Mouse (Mus musculus) erythroid progenitor cell, adult 5-6 weeks (primary cell): ENCODE measurements around the gene Rbm5. TPM values are rescaled to one million over a fixed set of nuclear protein-coding genes. Genes with fewer than 3 reads are reported as not detected.
A peak's percentile ranks its signal among the peaks of the same experiment; 100 is the strongest.

Experiments
- ATAC-seq: replicated peaks from 2 replicates; pipeline ENCODE4 v1.8.0; 2016; ENCODE audit warnings: moderate number of reproducible peaks, mild to moderate bottlenecking, moderate TSS enrichment, inconsistent platforms; ENCODE audit not compliant: poor library complexity, low FRiP score, severe bottlenecking
- total RNA-seq, 2 experiments: library from RNA; stranded (forward) in 1 of 2; stranded (reverse) in 1 of 2; fragments of 150-400 nt in 1 of 2; fragments of 186-747, 209-891 nt in 1 of 2; gene quantifications; 2 replicates each; pipeline versions ENCODE4 v1.2.3 to v1.2.4; 2015 to 2017; ENCODE audit warnings: low replicate concordance in 2 of 2

Gene Rbm5
- total RNA-seq, 2 experiments from 2014 or later = 283 to 374 TPM

DNA sequence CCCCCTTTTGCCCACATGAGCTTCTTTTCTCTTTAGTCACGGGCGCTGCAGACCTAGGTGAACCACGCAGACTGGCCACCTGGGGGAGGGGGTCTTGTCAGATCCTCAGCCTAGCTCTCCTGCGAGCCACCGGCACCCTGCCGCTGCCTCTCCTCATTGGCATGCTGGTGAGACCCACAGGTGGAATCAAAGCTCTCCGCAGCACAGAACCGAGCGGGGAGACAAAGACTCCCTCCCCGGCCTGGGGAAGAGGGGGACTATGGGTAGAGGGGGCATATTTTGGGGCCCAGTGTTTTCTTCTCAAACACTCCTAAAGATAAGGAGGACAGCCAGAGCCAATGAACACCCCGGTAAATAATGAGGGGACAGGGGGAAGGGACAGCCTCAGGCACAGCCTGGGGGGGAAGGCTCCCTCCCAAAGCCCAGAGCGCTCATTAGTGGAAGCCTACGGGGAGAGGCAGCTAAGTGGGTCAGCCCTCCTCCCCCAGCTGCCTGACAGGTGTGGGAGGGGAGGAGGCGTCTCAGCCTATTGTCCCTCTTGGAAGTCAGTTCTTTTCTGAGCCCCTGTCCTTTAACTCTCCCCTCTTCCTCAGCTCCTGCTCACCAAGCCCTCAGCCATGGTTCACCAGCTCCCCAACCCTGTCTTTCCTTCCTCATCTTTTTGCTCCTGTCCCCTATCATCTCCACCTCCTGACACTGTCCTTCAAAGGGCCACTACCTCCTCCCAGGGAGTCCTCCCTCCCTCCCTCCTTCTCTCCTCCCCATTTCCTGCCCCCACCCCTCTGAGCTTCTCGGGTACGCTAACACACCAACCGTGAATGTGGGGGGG lies 35.2 kb downstream of the Rbm5 start:
- ATAC-seq = no peak

DNA sequence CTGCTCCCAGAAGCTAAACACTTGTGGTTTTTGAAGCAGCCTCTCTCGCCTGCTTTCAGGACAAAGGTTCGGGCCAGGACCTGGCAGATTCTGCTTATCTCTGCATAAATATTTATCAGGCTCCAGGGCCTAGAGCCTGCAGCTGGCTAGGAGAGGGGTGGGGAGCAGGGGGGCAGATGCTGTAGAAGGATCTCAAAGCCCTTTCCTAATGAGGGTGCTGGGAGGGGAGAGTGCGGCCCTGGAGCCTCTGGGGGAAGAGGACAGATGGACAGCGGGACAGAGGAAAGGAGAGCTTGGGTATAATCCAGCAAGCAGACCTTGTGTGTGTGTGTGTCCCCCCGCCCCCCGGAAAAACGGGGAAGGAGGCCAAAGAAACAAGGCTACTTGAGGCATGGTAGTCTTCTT lies 36.2 kb downstream of the Rbm5 start:
- ATAC-seq = no peak

DNA sequence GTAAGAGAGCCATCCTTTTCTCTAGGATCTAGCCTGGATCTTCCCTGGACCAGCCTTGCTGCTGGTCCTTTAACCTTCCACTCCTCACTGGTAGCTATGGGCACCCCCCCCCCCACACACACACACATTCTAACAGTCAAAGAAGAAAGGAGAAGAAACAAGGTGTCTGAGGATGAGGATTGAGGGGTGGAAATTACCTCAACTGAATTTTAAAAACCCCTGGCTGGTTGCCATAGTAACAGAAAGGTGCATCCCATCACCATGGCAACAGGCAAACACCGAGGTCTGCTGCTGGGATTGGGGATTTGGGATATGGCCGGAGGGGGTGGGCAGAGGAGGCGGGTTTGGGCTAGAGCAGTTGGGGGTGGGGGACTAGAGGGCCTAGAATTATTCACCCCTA lies 41.1 kb downstream of the Rbm5 start:
- ATAC-seq = no peak

DNA sequence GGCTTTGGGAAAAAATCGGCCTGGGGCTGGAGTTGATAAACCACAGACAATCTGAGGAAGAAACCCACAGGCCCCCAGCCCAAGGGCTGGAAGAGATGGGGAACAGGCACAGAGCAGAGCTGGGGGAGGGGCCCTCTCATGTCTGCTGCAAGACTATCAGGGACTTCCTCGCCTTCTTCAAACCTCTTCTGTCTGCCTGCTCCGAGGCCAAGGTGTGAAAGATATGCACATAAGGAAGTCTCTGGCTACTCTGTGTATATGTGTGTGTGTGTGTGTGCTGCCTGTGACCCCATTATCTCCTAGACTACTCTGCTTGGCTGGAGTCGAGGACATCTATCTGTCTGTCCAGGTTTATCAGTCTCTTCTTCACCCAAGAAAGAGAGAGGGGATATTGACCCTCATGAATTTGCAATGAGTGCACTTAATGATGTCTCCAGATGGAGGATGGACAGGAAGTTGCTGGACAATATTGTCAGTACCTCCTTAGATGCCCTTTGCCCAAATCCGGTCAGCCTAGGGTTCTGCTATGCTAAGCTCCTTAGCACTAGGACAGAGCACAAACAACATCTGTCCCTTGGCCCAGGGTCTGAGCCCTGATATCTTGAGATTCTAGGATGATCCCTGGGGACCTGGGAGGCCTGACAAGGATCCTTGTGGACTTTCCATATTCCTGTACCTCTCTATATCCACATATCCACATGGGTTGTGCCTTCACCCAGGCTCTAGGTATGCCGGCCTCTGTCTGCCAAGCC lies 41.7 kb downstream of the Rbm5 start:
- ATAC-seq = no peak

DNA sequence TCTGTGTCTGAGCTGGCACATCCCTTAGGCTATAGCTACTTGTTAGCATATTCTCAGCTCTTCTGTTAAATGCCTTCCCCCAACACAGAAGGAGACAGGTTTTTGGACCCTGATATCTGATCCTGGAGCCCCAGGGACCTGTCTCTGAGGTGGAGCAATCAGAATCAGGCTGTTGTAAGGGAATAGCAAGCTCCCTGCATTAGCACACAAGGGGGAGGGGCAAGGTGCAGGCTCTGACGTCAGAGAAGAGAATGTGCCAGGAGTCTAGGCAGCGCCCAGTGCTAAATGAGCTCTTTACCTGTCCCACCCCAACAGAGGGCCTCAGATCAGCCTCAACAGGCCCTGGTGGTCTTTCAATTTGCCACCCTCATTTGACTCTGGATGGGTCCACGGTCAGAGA lies 43.8 kb downstream of the Rbm5 start:
- ATAC-seq = no peak

DNA sequence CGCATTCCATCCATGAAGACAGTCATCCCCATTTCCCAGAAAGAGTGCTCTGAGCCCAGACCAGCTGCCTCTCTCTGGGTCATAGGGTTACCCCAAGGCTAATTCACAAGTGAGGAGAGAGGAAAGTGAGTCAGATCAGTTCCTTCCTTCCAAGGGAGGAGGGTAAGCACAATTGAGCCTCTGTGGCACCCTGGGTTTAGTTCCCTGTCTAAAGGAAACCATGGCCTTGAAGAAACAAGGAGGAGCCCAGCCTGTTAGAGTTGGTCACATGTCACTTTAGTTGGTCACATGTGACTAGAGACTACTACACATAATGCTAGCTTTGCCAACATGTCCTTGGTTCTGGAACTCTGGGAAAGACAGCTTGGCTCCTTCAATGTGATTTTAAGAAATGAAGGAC lies 46.0 kb downstream of the Rbm5 start:
- no peak for ATAC-seq

DNA sequence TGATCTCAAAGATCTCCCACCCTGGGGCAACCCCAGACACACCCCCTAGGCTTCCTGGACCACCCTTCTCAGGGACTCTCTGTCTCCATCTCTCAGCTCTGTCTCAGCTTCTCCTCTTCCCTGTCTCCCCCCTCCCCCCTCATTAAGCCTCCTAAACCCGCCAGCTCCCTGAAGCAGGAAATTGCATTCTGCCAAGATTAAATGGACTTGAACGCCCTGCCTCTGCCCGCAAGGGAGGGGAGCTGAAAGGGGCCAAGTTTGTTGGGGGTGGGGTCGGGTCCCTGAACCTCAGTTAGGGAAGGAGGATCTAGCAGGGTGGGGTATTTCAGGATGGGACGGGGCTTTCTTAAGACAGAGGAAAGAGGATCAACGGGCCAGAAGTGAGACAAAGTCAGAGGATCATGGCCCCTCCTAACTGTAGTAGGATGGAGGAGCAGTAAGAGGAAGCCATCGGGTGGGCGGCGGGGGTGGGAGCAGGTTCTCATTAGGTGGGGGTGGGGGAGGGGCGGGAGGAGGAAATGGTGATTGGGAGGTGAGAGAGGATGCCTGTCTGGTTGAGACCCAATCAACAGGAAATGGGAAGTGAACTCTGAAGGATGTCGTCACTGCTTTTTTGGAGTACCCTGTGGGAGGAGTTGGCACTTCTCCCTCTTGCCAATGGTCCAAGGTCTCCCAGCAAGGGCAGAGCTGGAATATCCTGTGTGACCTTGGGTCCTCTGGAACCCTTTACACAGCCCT lies 46.8 kb downstream of the Rbm5 start:
- ATAC-seq = no peak

DNA sequence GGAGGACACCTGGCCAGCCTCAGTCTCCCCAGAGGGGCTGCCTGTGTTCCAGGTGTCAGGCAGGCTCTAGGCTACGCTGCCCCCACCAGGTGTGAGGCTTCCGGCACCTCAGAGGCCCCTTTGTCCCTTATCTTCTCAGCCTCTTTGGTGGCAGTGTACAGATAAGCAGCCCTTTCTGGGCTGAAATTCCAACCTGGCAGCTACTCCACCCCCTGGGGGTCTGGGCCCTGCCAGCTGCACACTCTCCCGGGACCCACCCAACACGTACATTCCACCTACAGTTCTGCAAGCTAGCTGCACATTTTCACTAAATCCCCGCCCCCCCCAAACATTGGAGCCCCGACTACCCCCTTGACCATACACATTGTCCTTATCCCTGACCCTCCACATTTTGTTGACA lies 47.5 kb downstream of the Rbm5 start:
- ATAC-seq = no peak

DNA sequence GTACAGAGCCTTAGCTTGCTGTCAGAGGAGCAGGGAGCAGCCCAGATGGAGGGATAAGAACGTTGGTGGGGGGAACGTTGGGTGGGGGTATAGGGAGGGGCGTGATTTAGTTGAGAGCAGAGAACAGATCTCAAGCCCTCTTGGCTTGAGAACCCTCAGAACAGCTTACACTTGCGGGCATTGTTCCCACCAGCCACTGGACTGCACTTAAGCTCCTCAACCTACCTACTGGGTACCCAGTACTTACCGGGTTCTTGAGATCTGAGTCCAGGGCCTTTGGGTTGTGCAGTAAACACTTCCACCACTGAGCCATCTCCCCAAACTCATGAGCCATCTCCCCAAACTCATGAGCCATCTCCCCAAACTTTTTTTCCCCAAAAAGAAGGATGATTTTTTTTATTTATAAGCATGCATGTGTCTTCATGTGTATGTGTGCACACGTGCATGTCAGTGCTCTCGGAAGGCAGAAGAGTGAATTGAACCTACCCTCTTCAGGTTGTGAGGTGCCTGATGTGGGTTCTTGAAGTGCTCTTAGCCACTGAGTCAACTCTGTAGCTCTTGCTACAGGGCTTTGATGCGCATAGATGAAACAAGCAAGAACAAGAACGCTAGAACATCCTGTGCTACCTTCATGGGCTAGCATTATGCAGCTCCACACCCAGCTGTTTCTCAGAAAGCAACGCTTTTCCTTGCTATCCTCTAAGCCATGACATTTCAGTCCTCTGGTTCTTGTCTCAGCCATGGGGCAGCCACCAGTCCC lies 51.8 kb downstream of the Rbm5 start:
- no peak for ATAC-seq

DNA sequence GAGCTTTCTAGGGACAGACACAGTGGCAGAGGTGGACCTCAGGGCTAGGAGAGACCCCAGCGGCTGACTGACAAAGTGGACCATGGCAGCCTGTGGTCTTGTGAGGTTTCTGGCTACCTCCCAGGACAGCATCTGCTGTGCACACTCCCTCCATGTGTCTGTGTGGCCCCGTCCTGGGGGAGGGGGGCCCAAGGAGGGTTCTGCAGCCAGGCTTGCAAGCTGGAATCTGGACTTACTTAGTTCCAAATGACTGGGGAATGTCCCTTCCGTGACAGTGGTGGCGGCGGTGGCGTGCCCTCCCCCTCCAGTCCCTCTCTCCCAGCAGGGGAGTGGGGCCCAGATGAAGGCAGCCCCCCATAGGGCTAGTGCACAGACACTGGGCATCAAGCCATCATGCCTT lies 53.8 kb downstream of the Rbm5 start:
- ATAC-seq = no peak

DNA sequence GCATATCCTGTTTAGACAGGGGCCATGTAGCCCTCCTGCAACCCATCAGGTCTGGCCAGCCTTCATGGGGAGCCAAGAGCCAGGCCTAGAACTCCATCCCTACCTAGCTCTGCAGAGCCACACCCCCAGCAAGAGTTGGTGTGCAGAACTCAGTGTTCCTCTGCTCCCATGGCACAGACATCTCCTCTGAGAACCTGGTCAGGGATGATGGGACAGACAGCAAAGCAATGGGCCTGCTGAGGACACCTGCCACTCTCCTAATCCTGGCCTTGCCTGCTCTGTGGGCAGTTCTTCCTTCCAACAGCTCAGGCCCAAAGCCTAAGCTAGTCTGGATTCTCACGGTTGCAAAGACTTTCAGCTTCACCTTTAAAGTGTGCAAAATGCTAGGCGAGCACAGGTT lies 55.2 kb downstream of the Rbm5 start:
- ATAC-seq = no peak

DNA sequence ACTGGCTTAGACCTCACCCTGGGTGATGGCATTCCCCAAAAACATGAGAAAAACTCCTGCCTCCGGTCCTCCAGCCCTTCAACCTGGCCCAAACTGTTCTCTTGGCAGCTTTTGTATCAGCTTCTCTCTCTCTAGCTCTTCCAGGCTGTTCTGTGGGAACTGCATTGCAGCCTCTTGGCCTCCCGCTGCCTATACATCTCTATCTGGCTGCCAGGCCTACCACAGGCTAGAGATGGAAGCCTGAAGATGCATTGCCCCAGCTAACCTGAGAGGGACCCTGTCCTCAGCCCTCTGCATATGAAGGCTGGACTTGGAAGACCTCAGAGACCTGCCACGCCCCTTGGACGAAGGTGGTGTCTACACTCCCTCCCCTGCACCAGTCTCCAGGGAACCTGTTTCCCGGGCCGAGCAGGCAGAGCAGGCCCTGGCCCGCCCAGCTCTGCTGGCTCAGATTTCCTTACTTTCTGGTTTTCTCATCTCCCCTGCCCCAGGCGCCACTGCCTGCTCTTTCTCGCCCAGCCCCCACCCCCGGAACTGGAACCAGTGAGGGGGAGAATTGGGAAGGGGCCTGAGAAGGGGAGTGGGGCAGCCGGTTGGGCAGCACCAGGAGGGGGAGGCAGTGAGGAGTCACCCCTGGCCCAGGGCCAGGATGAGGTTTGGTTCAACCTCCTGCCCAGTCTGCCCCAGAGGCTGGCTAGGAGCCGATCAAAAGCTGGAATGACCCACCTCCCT lies 56.4 kb downstream of the Rbm5 start:
- ATAC-seq = no peak

DNA sequence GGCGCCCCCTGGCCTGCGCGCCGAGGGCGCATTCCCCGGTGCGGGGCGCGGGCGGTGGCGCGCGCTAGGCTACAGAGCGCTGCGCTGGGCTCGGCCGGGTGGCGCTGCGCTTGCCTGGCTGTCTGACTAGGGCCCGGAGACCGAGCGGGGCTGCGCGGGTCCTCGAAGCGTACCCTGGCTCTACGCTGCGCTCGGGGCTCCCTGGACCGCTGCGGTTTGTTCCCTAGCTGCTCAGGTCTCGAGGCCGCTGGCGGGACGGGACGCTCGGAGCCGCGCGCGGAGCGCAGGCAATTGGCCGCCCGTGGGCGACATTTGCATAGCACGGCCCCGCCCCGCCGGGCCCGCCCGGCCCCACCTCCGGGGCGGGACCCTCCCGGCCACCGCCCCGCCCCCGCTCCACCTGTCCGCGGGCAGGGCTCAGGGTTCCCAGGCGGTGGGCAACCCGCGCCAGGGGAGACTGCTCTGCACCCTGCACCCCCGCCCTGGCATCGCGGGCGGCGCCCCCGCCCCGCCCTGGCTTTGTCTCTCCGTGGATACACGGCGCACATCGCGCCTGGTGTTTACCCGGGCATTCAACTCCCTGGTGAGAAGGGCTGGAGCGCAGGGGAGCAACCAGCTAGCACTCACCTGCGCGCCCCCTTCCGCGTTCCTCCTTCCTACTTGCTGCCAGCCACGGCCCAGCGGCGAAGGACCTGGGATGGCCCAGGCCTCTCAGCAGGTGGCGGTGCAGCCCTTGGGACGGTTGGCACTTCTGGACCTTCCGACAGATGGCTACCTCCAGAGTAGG lies 60.9 kb downstream of the Rbm5 start, which contains the start of gene Sema3f:
Gene Sema3f (minus strand): TSS at position 779 of the 787 bp plus-strand sequence.
- peak; percentile 55 for ATAC-seq

DNA sequence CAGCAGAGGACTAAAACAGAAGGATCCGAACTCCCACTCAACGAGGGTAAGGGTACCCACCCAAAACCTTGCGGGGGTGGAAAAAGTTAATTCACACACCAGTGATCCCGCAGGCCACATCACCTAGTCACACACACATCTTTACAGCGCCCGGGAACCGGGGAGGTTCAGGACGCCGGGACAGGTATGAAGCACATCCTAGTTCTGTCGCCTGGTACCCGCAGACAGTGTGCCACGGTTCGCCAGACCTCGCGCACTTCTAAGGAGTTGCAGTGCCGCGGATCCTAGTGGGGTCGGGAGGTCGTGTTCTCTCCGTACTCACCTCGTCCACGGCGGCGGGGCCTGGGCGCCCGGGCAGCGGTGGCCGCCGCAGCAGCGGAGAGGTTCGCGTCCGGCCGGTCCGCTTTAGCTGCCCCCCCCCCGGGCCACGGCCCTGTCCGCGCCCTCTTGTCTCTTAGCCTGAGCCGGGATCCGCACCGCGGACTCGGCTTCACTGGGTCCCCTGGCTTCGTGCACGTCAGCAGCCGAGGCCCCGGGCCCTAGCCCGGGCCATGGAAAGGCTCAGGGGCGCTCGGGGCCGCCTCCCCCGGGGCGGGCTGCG lies 61.6 kb downstream of the Rbm5 start:
- ATAC-seq = no peak

DNA sequence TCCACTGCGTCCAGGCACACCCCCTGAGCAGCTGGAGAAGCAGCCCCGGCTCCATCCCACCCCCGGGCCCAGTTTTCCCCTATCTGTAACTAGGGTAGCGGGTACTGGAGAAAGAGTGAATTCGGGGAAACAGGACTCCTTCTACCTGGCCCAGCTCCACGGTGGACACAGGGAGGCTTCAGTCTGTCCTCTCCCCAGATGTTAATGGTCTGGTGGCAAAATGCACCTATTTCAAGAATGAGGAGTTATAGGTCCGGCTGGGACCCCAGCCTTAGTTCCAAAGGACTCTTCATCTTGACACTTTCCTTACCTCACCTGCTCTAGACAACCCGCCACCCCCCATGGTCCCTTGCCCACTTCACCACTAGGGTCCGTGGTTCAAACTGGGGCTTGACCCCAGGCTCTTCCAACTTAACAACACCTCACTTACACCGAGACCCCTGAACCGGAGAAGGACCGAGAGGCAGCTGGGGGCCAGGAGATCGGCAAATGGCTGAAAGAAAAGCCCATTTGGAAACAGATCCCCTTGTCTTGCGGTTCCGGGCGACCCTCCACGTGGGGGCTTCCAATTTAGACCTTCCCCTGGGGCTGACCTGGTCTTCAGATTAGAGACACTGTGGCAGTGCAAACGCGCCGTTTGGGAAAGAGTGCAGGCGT lies 62.2 kb downstream of the Rbm5 start:
- no peak for ATAC-seq

DNA sequence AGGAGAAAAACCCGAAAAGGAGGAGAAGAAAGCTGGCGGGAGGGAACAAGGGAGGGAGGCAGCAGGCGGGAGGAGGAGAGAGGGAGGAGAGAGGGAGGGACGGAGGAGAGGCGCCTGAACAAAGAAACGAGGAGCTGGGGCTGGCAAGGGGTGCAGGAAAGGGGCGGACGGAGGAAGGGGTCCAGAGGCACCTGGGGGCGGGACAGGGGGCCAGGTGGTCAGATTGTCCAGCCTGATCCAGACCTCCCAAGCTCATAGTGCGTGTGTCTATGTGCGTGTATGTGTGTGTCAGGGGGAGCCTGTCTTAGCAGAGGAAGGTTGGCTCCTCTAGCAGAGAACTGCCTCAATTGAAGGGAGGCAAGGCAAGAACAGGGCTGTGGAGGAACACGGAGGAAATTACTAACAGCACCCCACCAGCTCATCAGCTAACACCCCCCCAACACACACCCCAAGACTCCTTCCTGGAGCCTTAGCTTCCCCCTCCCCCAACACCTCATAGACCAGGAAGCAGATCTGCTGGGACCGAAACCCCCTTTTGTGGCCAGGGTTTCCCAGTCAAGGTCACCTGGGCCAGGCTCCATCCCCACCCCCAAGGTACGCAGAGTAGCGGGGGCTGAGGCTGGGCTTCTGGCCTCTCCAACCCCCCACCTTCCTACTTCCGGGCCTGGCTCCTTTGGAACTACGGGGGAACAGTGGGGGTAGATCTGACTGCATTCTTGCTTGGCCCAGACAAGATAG lies 62.9 kb downstream of the Rbm5 start:
- ATAC-seq = no peak

DNA sequence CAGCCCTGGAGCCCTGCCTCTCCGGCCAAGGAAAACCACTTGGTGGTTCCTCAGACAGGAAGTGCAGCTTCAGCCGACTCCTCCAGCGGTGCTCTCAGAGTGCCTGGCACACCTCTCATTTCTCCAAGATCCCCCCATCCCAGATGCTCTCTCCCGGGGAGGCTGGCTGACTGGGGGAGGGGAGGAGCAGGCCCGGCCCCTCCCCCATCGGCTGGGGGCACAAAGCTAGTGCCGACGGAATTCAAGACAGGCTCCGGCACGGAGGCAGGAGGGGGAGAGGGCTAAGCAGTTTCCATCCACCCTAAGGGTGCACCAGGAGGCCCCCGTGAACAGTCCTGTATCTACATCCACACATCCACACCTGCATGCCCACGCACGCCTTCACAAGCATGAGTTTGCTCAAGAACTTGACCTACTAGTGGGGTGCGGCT lies 64.0 kb downstream of the Rbm5 start:
- no peak for ATAC-seq
